Mouse (Mus musculus) inflammation-experienced regulatory T-cells (primary cell): ENCODE data around the gene Tmem30a. TPM values are rescaled to one million over a fixed set of nuclear protein-coding genes. Genes with fewer than 3 reads are reported as not detected.

Experiments used
- polyA plus RNA-seq, 2 experiments: library from polyadenylated mRNA; unstranded; fragments of 100-300 nt; shearing (Covaris generic); gene quantifications; one replicate each; pipeline ENCODE4 v1.2.1; 2017

Gene Tmem30a
- 100 to 1,000 TPM in 1 of 2 experiments, 10 to 100 TPM in 1; 96.7 to 131 TPM for polyA plus RNA-seq

DNA sequence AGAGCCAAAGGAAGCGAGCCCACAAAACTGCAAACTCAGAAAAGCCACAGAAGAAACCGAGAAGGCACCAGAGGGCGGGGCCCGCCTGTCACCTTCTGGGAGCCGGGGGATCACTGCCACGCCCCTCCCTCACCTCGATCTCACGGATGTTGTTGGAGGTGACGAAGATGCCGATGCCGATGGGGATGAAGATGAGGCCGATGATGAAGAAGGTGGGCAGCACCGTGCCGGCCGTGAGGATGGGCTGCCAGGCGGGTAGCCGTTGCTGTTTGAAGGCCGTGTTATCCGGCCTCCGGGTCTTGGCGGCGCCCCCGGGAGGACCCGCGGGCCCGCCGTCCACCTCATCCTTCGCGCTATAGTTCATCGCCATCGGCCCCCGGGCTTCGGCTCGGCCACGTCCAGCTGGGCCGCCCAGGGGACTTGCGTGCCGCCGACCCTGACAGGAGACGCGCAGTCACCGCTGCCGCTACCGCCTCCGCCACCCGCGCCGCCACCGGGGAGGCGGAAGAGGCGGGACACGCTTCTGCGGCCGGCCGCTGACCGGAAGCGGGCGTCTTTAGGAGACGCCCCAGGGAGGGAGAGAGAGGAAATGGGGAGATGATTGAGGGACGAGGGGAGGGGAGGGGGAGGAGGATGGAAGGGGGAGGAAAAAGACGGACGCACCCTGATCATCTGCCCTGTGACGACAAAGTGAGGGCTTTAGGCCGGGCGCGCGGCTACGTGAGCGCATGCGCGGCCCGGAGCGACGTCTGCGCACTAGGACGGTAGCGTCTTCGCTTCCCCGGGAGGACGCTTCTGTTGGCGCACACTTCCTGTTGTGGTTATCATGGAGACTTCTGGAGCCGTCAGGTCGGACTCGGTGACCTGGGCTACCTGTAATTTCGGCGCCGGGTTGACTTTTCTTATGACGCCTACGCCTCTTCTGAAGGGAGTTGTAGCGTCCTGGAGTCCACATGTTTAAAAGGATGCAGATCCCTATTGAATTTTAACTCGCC lies at the start of gene Tmem30a:
Gene Tmem30a (minus strand): TSS at position 667 of the 995 bp plus-strand sequence.

DNA sequence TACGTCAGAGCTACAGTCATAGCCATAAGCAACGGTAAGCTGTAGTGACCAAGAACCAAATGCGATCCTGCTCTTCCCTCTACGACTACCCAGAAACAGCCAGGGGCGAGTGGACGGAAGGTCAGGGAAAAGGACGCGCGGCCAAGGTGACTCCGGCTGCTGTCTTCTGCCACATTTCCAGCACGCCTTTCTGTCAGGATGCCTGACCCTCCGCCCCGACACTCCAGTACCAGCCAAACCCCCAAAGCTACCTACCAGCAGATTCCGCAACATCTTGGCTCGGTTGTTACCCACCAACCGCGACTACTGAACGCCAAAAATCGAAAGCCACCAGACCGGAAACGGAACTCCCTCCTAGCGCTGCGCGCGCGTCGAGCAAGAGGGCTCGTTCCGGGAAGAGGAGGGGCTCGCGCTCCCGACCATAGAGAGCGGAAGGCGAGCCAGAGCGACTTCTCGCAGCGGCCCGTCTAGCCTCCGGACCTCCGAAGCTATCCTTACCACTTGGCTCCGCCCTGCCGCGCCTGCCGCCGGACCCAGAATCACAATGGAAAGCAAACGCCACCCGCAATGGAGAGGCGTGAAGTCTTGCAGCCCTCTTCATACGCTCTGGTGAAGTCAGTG lies 33.8 kb downstream of the Tmem30a start, which contains the start of gene Cox7a2:
Gene Cox7a2 (minus strand): TSS at position 494 of the 621 bp plus-strand sequence.

Other genes with a start within 250 kb of the Tmem30a start
- 1 to 10 TPM in 1 of 2 experiments, under 1 TPM in 1; 0.13 to 1.4 TPM for gene Col12a1, start 74.7 kb downstream of the Tmem30a start, polyA plus RNA-seq
- gene Cox7a2, start 33.6 kb downstream of the Tmem30a start, polyA plus RNA-seq: 100 to 1,000 TPM; 242 to 255 TPM
- under 1 TPM; 0.53 to 0.84 TPM for gene Filip1, start 219.3 kb upstream of the Tmem30a start, polyA plus RNA-seq